Mouse (Mus musculus) cerebellum, adult 11-12 months (tissue): ENCODE measurements at regions not wholly inside any gene's neighbourhood (a gene's known extent, or its start where the extent isn't known, plus 50 kb on each side); places are given as distances from the start of the nearest gene placed in this dataset.

Experiments used
- DNase-seq: peaks from one replicate; pipeline ENCODE4 v3.0.0; 2022

GRCm38 (mm10) chr9:63849564-63850315 lies 91.9 kb upstream of the Smad3 start:
- no peak for DNase-seq

GRCm38 (mm10) chr9:63843883-63844485 lies 86.2 kb upstream of the Smad3 start:
- peak; percentile 39 for DNase-seq

- no peak for DNase-seq
Measured at GRCm38 (mm10) chr9:63843431-63843830, 85.6 kb upstream of the Smad3 start.

GRCm38 (mm10) chr9:63841102-63841501 lies 83.3 kb upstream of the Smad3 start:
- DNase-seq = no peak

DNA sequence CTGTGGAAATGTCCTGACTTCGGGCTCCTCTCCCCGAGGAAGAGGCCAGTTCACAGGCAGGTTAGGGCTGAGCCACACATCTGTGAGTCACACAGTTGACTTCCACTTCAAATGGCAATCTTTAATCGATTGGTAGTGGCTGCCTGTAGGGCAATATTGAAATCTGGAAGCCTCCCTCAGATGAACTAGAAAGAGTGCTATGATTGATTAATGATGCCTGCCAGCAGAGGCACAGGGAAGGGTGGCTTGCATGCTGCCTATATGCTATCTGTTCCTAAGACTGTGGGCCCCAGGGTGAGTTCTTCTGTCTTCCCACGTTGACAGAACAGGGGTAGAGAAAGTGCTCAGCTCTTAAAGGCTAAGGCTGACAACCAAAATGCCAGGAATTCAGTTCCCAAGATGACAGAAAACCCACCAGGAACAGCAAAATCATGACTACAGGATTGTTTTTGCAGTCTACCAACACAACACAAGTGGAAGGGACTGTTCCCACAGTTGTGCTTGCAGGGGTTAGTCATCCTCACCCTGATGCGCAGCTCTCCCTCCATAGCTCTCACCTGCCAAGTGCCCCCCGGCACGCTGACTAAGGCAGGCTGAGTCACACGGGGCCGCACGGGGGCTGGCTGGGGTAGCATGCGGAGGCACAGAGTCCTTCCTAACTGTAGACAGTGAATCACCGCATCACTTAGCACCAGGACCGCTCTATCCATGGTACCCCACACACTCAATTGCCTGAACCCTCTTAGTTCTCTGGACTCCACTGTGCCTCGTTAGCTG lies 81.4 kb upstream of the Smad3 start:
- no peak for DNase-seq

GRCm38 (mm10) chr9:63837552-63837951 lies 79.8 kb upstream of the Smad3 start:
- DNase-seq = no peak

- no peak for DNase-seq
Measured at GRCm38 (mm10) chr9:63836565-63837284, 78.9 kb upstream of the Smad3 start.

DNA sequence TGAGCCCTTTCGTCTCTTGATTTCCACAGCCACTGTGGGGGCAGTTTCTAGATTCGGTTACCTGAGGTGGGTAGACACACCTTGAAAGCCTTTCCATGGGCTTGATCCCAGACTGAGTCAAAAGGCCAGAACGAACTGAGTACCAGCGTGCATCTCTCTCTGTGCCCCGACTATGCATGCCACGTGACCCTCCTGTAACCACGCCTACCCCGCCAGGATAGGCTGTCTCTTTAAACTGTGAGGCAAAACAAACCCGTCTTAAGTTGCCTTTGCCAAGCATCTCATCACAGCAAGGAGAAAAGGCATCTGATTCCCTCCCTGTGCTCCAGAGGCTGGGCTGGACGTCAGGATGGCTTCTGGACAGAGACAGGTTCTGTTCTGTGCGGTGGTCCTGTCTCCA lies 78.2 kb upstream of the Smad3 start:
- DNase-seq = no peak

GRCm38 (mm10) chr9:63834416-63834815 lies 76.6 kb upstream of the Smad3 start:
- DNase-seq = no peak

- DNase-seq = no peak
Measured at GRCm38 (mm10) chr9:63818163-63818562, 60.4 kb upstream of the Smad3 start.

GRCm38 (mm10) chr9:63816540-63816939 lies 58.7 kb upstream of the Smad3 start:
- DNase-seq = no peak

GRCm38 (mm10) chr9:63809901-63810587 lies 52.2 kb upstream of the Smad3 start:
- DNase-seq = no peak
